Mouse (Mus musculus) cerebellum, adult 2 months (tissue): ENCODE measurements around the gene Jade1. TPM values are rescaled to one million over a fixed set of nuclear protein-coding genes. Genes with fewer than 3 reads are reported as not detected.

ENCODE experiments used
- DNase-seq, 2 experiments: peaks; one replicate each; pipeline ENCODE4 v3.0.0; 2021
- H3K27ac ChIP-seq: fragments of 200-500 bp; 2 replicates; pipeline ENCODE4 v1.5.1; 2012; ENCODE audit warnings: low read length, control low read depth, inconsistent platforms; ENCODE audit not compliant: insufficient read depth
- H3K27me3 ChIP-seq: fragments of 200-500 bp; 2 replicates; pipeline ENCODE4 v1.6.1; 2012; ENCODE audit warnings: inconsistent platforms, mild to moderate bottlenecking, low read length, moderate library complexity; ENCODE audit not compliant: control insufficient read depth, insufficient read depth
- H3K4me1 ChIP-seq: fragments of 200-500 bp; 2 replicates; pipeline ENCODE4 v1.6.1; 2011; ENCODE audit warnings: low read length; ENCODE audit not compliant: control insufficient read depth, insufficient read depth
- H3K4me3 ChIP-seq: fragments of 200-500 bp; replicated peaks from 2 replicates; pipeline ENCODE3; 2011; ENCODE audit warnings: mild to moderate bottlenecking, low read depth, low read length, control low read depth; ENCODE audit not compliant: insufficient read depth
- CTCF ChIP-seq: fragments of 200-500 bp; IDR thresholded peaks from 2 replicates; pipeline ENCODE4 v1.5.1; 2011; ENCODE audit warnings: low read depth, mild to moderate bottlenecking, control low read depth, low read length, moderate library complexity, borderline replicate concordance; ENCODE audit not compliant: insufficient read depth
- POLR2A ChIP-seq: fragments of 200-500 bp; IDR thresholded peaks from 2 replicates; pipeline ENCODE4 v1.6.1; 2011; ENCODE audit warnings: low read length, control low read depth, borderline replicate concordance; ENCODE audit not compliant: insufficient read depth
- WGBS: fragments of 180-500 bp; shearing (Covaris S2); methylation state at CpG from one replicate; pipeline ENCODE4 v1.1.7; 2018; 5-methylcytosine and 5-hydroxymethylcytosine counted together
- polyA plus RNA-seq: library from polyadenylated mRNA; depleted of rRNA; stranded (reverse); fragments of >200 nt; gene quantifications from 2 replicates; pipeline ENCODE4 v1.2.3, GENCODE M21; 2012

Gene Jade1
- polyA plus RNA-seq, 1 experiment = 31.8 TPM

DNA sequence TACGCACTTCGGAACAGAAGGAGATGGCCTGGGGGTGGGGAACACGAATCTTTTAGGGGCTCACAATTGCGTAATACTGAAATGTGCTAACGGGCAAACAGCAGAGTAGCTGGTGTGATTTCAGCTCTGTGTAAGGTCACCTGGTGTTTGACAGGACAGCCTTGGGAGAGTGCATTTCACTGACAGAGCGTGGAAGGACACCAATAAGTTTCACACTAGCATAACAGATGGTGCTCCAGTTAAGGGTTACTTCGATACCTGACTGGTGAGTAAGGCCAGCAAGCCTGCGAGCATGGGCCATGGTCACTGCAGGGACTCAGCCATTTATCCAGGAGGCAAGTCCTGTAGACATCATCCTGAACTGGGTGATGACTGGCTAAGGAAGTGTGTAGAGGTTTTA, 18.7 kb downstream of the Jade1 start:
- 40% methylated on average over 8 of the region's 8 CpGs for WGBS
- DNase-seq = peak in 1 of 2 experiments; percentile 51
- TF ChIP-seq CTCF (no peak), POLR2A (no peak)
- H3K4me3 ChIP-seq = no peak overlapping the region
- peaks cover 44% of the 10 kb centered on the region for H3K4me1 ChIP-seq
- H3K27me3 ChIP-seq = no peaks in the 10 kb centered on the region
- H3K27ac ChIP-seq = no peak overlapping the region

DNA sequence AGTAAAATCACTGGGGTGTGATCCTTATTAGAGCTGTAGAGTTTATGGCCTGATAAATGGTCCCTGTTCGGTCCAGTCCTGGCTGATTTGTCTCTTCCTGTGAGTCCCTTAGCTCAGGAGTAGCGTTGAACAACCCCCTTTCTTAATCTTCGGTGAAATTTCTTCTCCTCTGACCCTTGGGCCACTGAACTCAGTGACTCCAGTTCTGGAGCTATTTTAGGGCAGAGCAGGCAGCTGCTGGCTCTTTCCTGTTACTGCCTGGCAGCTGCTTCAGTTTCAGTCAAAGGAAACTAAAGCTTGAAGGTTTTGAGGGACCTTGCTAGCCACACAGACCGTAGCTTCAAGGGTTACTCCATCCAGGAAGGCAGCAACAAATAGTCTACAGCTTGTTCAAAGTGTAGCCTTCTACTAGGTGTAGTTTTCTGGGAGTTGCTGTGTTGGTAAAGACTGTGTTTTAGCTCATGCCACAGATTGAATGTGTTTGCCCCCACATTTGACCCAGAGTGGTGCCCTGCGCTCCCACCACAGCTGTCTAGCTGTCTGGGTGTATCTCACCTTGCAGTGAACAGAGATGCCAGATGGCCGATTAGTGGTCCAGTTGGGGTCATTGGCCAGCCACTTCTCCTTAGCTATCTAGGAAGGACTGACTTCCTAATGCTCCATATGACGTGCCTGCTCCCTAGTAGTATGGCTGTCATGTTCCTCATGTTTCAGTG, 19.3 kb downstream of the Jade1 start:
- peaks cover 44% of the 10 kb centered on the region for H3K4me1 ChIP-seq
- WGBS = 79% methylated on average over 7 of the region's 7 CpGs
- TF ChIP-seq CTCF (no peak), POLR2A (no peak)
- DNase-seq = no peak
- no peaks in the 10 kb centered on the region for H3K27me3 ChIP-seq
- no peak overlapping the region for H3K27ac ChIP-seq
- H3K4me3 ChIP-seq = no peak overlapping the region

DNA sequence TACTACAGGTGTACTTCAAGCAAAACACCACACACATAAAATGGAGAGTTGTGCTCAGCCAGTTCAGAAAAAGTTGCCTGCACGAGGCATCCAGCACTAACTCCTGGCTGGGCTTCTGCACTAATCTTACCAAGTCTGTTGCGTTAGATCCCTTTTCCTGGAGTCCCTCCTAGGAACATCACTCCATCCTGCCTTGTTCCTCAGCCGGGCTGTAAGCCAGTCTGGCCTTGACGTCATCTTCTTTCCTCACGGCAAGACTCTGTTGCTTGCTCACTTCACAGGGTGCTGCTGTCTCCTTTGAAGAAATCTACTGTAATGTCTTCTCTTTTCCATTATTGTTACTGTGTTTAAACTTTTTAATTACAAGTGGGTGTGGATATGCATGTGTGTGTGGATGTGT, 20.4 kb downstream of the Jade1 start:
- Histone ChIP-seq H3K27me3 (no peaks in the 10 kb centered on the region), H3K27ac (no peak overlapping the region), H3K4me1 (peaks cover 48% of the 10 kb centered on the region), H3K4me3 (no peak overlapping the region)
- no peak for TF ChIP-seq POLR2A
- no peak for TF ChIP-seq CTCF
- DNase-seq = no peak
- 82% methylated on average over 5 of the region's 5 CpGs for WGBS

DNA sequence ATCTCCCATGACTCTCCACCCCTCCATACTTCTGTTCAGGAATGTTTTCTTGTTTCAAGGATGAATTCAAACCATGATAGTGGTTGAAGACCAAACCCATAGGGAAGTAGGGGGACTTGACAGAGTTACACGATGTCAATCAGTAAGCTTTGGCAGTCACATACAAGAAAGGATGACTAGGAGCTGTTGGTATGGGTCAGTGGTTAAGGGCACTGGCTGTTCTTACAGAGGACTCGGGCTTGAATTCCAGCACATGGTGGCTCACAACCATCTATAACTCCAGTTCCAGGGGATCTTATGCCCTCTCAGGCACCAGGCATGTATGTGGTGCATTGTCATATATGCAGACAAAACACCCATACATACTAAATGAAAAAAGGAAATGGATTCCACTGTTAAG, 21.7 kb downstream of the Jade1 start:
- TF ChIP-seq POLR2A (no peak), CTCF (no peak)
- H3K27me3 ChIP-seq = no peaks in the 10 kb centered on the region
- H3K4me3 ChIP-seq = no peak overlapping the region
- DNase-seq = no peak
- no peak overlapping the region for H3K27ac ChIP-seq
- 72% methylated on average over 2 of the region's 2 CpGs for whole genome bisulfite sequencing
- H3K4me1 ChIP-seq = peaks cover 45% of the 10 kb centered on the region

DNA sequence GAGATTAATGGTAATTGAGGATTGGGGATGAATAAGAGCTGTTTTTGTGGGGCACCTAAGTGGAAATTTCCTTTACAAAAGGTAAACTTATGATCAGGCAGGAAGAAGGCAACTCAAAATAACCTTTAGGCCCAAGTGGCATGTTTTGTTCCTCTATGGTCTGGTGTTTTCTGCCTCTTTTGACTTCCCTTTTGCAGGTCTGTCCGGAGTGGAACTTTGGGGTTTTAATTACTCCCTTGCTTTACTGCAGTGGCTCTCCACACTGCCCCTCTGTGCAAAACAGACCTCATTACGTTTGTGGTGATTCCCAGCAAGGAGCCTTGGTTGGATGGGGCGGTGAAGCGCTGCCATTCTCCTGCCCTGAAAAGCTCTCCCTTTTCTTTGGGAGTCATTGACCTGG, 24.3 kb downstream of the Jade1 start:
- WGBS = 82% methylated on average over 4 of the region's 4 CpGs
- TF ChIP-seq CTCF = no peak
- no peak for TF ChIP-seq POLR2A
- H3K4me3 ChIP-seq = no peak overlapping the region
- H3K27ac ChIP-seq = no peak overlapping the region
- H3K4me1 ChIP-seq = peaks cover 47% of the 10 kb centered on the region
- no peak for DNase-seq
- no peaks in the 10 kb centered on the region for H3K27me3 ChIP-seq

DNA sequence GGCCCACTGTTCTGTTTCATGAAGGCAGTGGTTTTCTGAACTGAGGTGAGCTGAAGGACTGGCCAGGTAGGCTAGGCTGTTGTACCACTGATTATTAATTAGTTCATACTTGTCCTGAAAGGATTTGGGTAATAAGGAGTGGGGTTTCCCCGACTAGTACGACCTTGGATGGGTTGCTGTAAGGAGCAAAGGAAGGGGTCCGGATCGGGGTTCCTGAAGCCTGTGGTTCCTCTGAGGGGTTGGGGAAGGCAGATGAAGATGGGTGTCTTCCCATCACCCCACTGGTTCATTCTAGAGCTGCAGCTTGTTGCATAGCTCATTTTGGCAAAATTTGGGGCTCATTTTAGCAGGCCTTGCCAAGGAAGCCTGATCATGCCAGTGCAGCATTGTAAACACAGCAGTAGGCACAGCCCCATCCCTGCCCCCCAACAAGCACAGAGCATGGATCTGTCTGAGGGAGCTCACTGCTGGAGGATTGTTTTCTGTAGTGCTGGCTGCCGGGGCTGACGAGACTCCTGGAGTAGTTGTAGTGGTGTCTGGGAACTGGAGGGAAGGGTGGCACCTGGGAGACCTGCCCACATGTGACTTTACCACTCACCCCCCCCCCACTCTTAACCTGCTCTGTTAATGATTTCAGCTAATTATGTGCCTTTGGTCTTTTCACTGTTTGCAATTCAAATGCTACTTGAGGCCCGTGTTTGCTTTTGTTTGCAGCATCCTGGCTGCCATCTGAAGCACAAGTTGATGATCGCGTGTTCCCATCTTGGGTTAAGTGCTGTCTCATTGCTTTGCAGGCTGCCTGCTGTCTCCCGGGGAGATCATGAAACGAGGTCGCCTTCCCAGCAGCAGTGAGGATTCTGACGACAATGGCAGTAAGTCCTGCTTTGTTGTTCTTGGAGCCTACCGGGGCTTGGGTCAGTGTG, 25.1 kb downstream of the Jade1 start:
- H3K4me3 ChIP-seq = no peak overlapping the region
- H3K4me1 ChIP-seq = peaks cover 44% of the 10 kb centered on the region
- H3K27ac ChIP-seq = 0 out of 2 replicates have a peak overlapping the region, but pooled peaks have one; percentile 4
- H3K27me3 ChIP-seq = no peaks in the 10 kb centered on the region
- no peak for DNase-seq
- TF ChIP-seq POLR2A = no peak
- TF ChIP-seq CTCF = no peak
- 40% methylated on average over 14 of the region's 14 CpGs for WGBS

DNA sequence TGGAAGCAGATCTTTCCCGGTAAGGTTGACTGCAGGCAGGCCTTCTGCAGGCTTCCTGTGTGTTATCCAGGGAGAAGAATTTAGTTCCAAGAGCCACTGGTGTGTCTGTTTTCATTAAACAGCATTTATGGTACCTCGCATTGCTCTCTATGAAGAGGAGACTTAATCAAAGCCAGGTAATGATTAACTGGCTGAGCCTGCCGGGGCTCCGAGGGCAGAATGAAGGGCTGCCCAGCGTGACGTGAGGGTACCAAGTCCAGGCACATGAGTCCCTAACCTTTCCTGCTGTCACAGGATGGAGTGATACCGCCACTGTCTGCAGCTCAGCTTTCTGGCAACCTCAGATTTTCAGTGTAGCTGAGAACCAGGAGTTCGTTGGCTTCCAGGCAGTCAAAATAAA, 25.9 kb downstream of the Jade1 start:
- H3K27ac ChIP-seq = peak overlapping the region; percentile 4; the same call in 1 of the 2 replicates
- DNase-seq = no peak
- WGBS = 50% methylated on average over 8 of the region's 8 CpGs
- H3K27me3 ChIP-seq = no peaks in the 10 kb centered on the region
- peaks cover 37% of the 10 kb centered on the region for H3K4me1 ChIP-seq
- TF ChIP-seq CTCF (no peak), POLR2A (no peak)
- no peak overlapping the region for H3K4me3 ChIP-seq
